ENCODE assay signal across 15 mouse cellular contexts in the genomic region with DNA sequence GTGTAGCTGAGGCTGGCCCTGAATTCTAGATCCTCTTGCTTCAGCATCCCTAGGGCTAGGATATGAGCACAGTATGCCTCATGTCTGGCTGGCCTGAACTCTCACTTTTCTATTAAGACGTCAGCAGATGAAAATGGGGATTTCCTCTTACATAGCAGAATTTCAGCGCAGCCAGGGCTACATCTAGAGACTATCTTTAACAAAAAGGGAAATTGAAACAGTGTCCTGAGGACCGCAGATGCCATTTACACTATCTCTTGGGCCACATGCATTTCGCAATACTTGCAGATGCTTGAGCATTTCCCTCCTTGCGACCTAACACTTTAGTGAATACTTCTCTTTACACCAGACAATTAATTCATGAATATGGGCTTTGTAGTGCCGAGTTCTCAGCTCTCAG. TPM values are rescaled to one million over a fixed set of nuclear protein-coding genes. Genes with fewer than 3 reads are reported as not detected.
DNase-seq lines count a peak whose midpoint lies in the region; ATAC-seq and TF ChIP-seq lines count a peak whose summit lies in the region.
"Had no signal": no experiment of that assay in that cellular context is flagged by ENCODE, and none has a peak within 500 bp of the region (broad histone marks: within the 10 kb centered on the region; RNA-seq: fewer than 3 reads in every experiment).

No protein-coding gene starts in this region.

- no peaks in the 10 kb centered on the region for H3K27me3 ChIP-seq in lung, embryonic 14.5 days (ENCODE audit: insufficient read depth, low read length)
- no peaks in the 10 kb centered on the region for H3K27me3 ChIP-seq in liver, embryonic 16.5 days (ENCODE audit: control insufficient read depth, insufficient read depth, low read depth, low read length)
- no peaks in the 10 kb centered on the region for H3K27me3 ChIP-seq in small intestine, adult 2 months (ENCODE audit: control insufficient read depth, insufficient read depth, low read length)
- H3K27me3 ChIP-seq in hindbrain, embryonic 11.5 days (ENCODE audit: control insufficient read depth, insufficient read depth, low read length), result no peaks in the 10 kb centered on the region
- H3K27me3 ChIP-seq: limb, embryonic 13.5 days had no signal

- no peak overlapping the region for H3K4me3 ChIP-seq in lung, embryonic 14.5 days (ENCODE audit: low read depth, low read length)
- peak overlapping the region; percentile 4 for H3K4me3 ChIP-seq in bone marrow, adult 2 months (replicated peaks; ENCODE audit: control insufficient read depth, low read depth, low read length)
- no peak overlapping the region for H3K4me3 ChIP-seq in liver, embryonic 16.5 days (ENCODE audit: low read depth, low read length)
- H3K4me3 ChIP-seq in small intestine, adult 2 months (ENCODE audit: low read depth, low read length), result no peak overlapping the region
- H3K4me3 ChIP-seq in hindbrain, embryonic 11.5 days (ENCODE audit: low read depth, low read length), result no peak overlapping the region
- H3K4me3 ChIP-seq: erythroblast, embryonic 14.5 days; limb, embryonic 13.5 days had no signal

- no peaks in the 10 kb centered on the region for H3K4me1 ChIP-seq in lung, embryonic 14.5 days (ENCODE audit: insufficient read depth)
- H3K4me1 ChIP-seq in bone marrow, adult 2 months (ENCODE audit: control insufficient read depth, insufficient read depth, low read length), result peaks cover 4% of the 10 kb centered on the region; the same call in 1 of the 2 replicates
- H3K4me1 ChIP-seq in liver, embryonic 16.5 days (ENCODE audit: control insufficient read depth, low read depth, low read length), result no peaks in the 10 kb centered on the region; the same call in 1 of the 2 replicates
- H3K4me1 ChIP-seq in small intestine, adult 2 months (ENCODE audit: control insufficient read depth, insufficient read depth, insufficient read length, low read length), result peaks cover 27% of the 10 kb centered on the region
- H3K4me1 ChIP-seq in hindbrain, embryonic 11.5 days (replicated peaks; ENCODE audit: control insufficient read depth, insufficient read depth, low read length), result no peaks in the 10 kb centered on the region
- H3K4me1 ChIP-seq: limb, embryonic 13.5 days had no signal

- no peak overlapping the region for H3K9ac ChIP-seq in lung, embryonic 14.5 days
- H3K9ac ChIP-seq in liver, embryonic 16.5 days (ENCODE audit: low read depth, low read length), result no peak overlapping the region
- H3K9ac ChIP-seq in hindbrain, embryonic 11.5 days (ENCODE audit: low read depth, low read length), result no peak overlapping the region
- H3K9ac ChIP-seq: limb, embryonic 13.5 days had no signal

- WGBS in lung, embryonic 14.5 days, result 79% methylated on average over 6 of the region's 6 CpGs
- 14% methylated on average over 6 of the region's 6 CpGs for WGBS in bone marrow, adult 2 months
- 38% methylated on average over 6 of the region's 6 CpGs for WGBS in liver, embryonic 16.5 days (ENCODE audit: insufficient replicate concordance)
- WGBS in small intestine, adult 2 months, result 78% methylated on average over 6 of the region's 6 CpGs
- 91% methylated on average over 6 of the region's 6 CpGs for WGBS in hindbrain, embryonic 11.5 days

- no peak for ATAC-seq in lung, embryonic 14.5 days (ENCODE audit: insufficient read depth)
- ATAC-seq in liver, embryonic 16.5 days (ENCODE audit: low read depth), result peak; percentile 58
- no peak for ATAC-seq in hindbrain, embryonic 11.5 days (ENCODE audit: low FRiP score)

- TF ChIP-seq CTCF in lung, embryonic 14.5 days (IDR thresholded peaks at IDR 0.05; ENCODE audit: low read depth), result no peak
- no peak for TF ChIP-seq CTCF in bone marrow, adult 2 months (IDR thresholded peaks at IDR 0.05; ENCODE audit: control insufficient read depth, insufficient read depth, low read length)
- no peak for TF ChIP-seq CTCF in small intestine, adult 2 months (IDR thresholded peaks at IDR 0.05; ENCODE audit: extremely low read depth, insufficient read length, insufficient replicate concordance, low read depth, low read length)

- no peak overlapping the region for H3K27ac ChIP-seq in lung, embryonic 14.5 days (ENCODE audit: low read depth)
- H3K27ac ChIP-seq in bone marrow, adult 2 months (ENCODE audit: control insufficient read depth, insufficient read depth, low read depth, low read length, poor library complexity), result peak overlapping the region; percentile 82
- peak overlapping the region; percentile 52; the same call in 1 of the 2 replicates for H3K27ac ChIP-seq in liver, embryonic 16.5 days (ENCODE audit: low read length)
- peak overlapping the region; percentile 29; the same call in 1 of the 2 replicates for H3K27ac ChIP-seq in small intestine, adult 2 months (ENCODE audit: insufficient read depth, low read depth, low read length)
- no peak overlapping the region for H3K27ac ChIP-seq in hindbrain, embryonic 11.5 days (ENCODE audit: low read depth, low read length)
- H3K27ac ChIP-seq: limb, embryonic 13.5 days had no signal

- no peak for TF ChIP-seq POLR2A in bone marrow, adult 2 months (IDR thresholded peaks at IDR 0.05; ENCODE audit: borderline replicate concordance, control insufficient read depth, low read depth, low read length)
- no peak for TF ChIP-seq POLR2A in small intestine, adult 2 months (IDR thresholded peaks at IDR 0.05; ENCODE audit: low read depth, low read length)

- no peaks in the 10 kb centered on the region for H3K9me3 ChIP-seq in lung, embryonic 14.5 days (ENCODE audit: low read depth, low read length)
- no peaks in the 10 kb centered on the region for H3K9me3 ChIP-seq in liver, embryonic 16.5 days (replicated peaks; ENCODE audit: control insufficient read depth, low read length)
- no peaks in the 10 kb centered on the region for H3K9me3 ChIP-seq in hindbrain, embryonic 11.5 days (ENCODE audit: control insufficient read depth, low read length)
- H3K9me3 ChIP-seq: limb, embryonic 13.5 days had no signal

- peak; percentile 13 for DNase-seq in lung, embryonic 14.5 days
- no peak for DNase-seq in lung, postnatal 10 days
- no peak for DNase-seq in hindbrain, embryonic 11.5 days (ENCODE audit: low spot score)
- DNase-seq in adrenal gland, adult 2 months, result no peak
- DNase-seq: adrenal gland, postnatal 14 days; cerebellum, adult 18-20 months; embryo, embryonic 11 days; heart, postnatal 10 days; kidney, postnatal 36 days had no signal

- no peak overlapping the region for H3K4me2 ChIP-seq in lung, embryonic 14.5 days
- H3K4me2 ChIP-seq in liver, embryonic 16.5 days (ENCODE audit: low read depth, low read length), result no peak overlapping the region
- no peak overlapping the region for H3K4me2 ChIP-seq in hindbrain, embryonic 11.5 days (replicated peaks; ENCODE audit: low read depth, low read length)
- H3K4me2 ChIP-seq: limb, embryonic 13.5 days; midbrain, embryonic 11.5 days had no signal

- peaks cover 68% of the 10 kb centered on the region for H3K36me3 ChIP-seq in lung, embryonic 14.5 days (ENCODE audit: insufficient read depth)
- H3K36me3 ChIP-seq in liver, embryonic 16.5 days (ENCODE audit: control insufficient read depth, insufficient read depth), result peaks cover 4% of the 10 kb centered on the region; the same call in 1 of the 2 replicates
- peaks cover 46% of the 10 kb centered on the region for H3K36me3 ChIP-seq in small intestine, adult 2 months (ENCODE audit: control insufficient read depth, insufficient read depth, low read length)
- 0 out of 2 replicates have a peak, but pooled peaks cover 2% of the 10 kb centered on the region for H3K36me3 ChIP-seq in hindbrain, embryonic 11.5 days (ENCODE audit: control insufficient read depth, insufficient read depth, low read length)

RNA-seq across cellular contexts. Expression of gene Coq2, which starts 18.6 kb away (rescaled TPM):
- polyA plus RNA-seq in lung, embryonic 14.5 days (2014; fragmentation: Nextera tagmentation; extraction: Ambion mirVana), result 68.7 and 70.9 TPM in 2 replicates
- 18.8 and 23.8 TPM in 2 replicates for polyA plus RNA-seq in bone marrow, adult 2 months (2011; ENCODE audit: insufficient read depth, insufficient read length, low replicate concordance, missing spikeins)
- 19.5 and 20.7 TPM in 2 replicates for polyA plus RNA-seq in liver, embryonic 16.5 days (2015; fragmentation: Nextera tagmentation; extraction: Ambion mirVana)
- polyA plus RNA-seq in small intestine, adult 2 months (2012; rRNA removed), result 71.5 and 86.2 TPM in 2 replicates
- 48.4 and 55.5 TPM in 2 replicates for polyA plus RNA-seq in hindbrain, embryonic 11.5 days (2014; fragmentation: Nextera tagmentation; extraction: Ambion mirVana)
- 10 to 100 TPM; 53.0 to 74.5 TPM for total RNA-seq in adrenal gland, adult 2 months (2021)
- 142 and 265 TPM in 2 replicates for polyA plus RNA-seq in adrenal gland, adult 2 months (2012; rRNA removed)

Comparison
In these comparisons a context has a peak if more than half of its experiments do, and no peak if none do; other contexts are left out.
1. H3K27ac ChIP-seq: peak in bone marrow, adult 2 months (single experiment), liver, embryonic 16.5 days (single experiment) and small intestine, adult 2 months (single experiment); none in lung, embryonic 14.5 days (single experiment) and hindbrain, embryonic 11.5 days (single experiment).